Mouse (Mus musculus) kidney, adult 2 months (tissue): ENCODE results near the gene Preb. TPM values are rescaled to one million over a fixed set of nuclear protein-coding genes. Genes with fewer than 3 reads are reported as not detected.

Experiments used
- DNase-seq: peaks from one replicate; pipeline ENCODE4 v3.0.0; 2021
- H3K27ac ChIP-seq: fragments of 200-500 bp; 2 replicates; pipeline ENCODE4 v1.5.1; 2012; ENCODE audit warnings: low read depth, low read length, control low read depth, inconsistent platforms; ENCODE audit not compliant: insufficient read depth
- H3K27me3 ChIP-seq: fragments of 200-500 bp; replicated peaks from 2 replicates; pipeline ENCODE4 v1.6.1; 2012; ENCODE audit warnings: mild to moderate bottlenecking, moderate library complexity, low read length, inconsistent platforms; ENCODE audit not compliant: control insufficient read depth, insufficient read depth
- H3K36me3 ChIP-seq: fragments of 200-500 bp; 2 replicates; pipeline ENCODE4 v1.6.1; 2012; ENCODE audit warnings: mild to moderate bottlenecking, moderate library complexity, low read length, inconsistent platforms; ENCODE audit not compliant: control insufficient read depth, insufficient read depth
- H3K4me1 ChIP-seq: fragments of 200-500 bp; 2 replicates; pipeline ENCODE4 v1.6.1; 2011; ENCODE audit warnings: low read length; ENCODE audit not compliant: control insufficient read depth, insufficient read depth
- H3K4me3 ChIP-seq: fragments of 200-500 bp; 2 replicates; pipeline ENCODE4 v1.5.1; 2011; ENCODE audit warnings: mild to moderate bottlenecking, low read depth, low read length, control low read depth; ENCODE audit not compliant: insufficient read depth
- CTCF ChIP-seq: fragments of 200-500 bp; conservative IDR thresholded peaks from 2 replicates; pipeline ENCODE4 v1.5.1; 2011; ENCODE audit warnings: low read depth, mild to moderate bottlenecking, control low read depth, low read length, moderate library complexity, mixed read lengths; ENCODE audit not compliant: insufficient read depth, insufficient read length
- POLR2A ChIP-seq: fragments of 200-500 bp; IDR thresholded peaks from one replicate; pipeline ENCODE4 v1.6.1; 2011; ENCODE audit warnings: low read depth, low read length, control low read depth
- WGBS: fragments of 180-500 bp; shearing (Covaris S2); methylation state at CpG from one replicate; pipeline ENCODE4 v1.1.7; 2018; 5-methylcytosine and 5-hydroxymethylcytosine counted together
- polyA plus RNA-seq: library from polyadenylated mRNA; depleted of rRNA; stranded (reverse); fragments of >200 nt; gene quantifications from 2 replicates; pipeline ENCODE4 v1.2.3, GENCODE M21; 2012

Preb gene
- polyA plus RNA-seq, 1 experiment: 346 TPM

GRCm38 (mm10) chr5:30994910-30995635, 34.9 kb upstream of the Preb start:
- WGBS: 54% methylated on average over 11 of the region's 11 CpGs
- H3K36me3 ChIP-seq: no peaks in the 10 kb centered on the region
- DNase-seq: no peak
- H3K4me3 ChIP-seq: no peak overlapping the region
- no peak overlapping the region for H3K27ac ChIP-seq
- H3K4me1 ChIP-seq: peaks cover 2% of the 10 kb centered on the region; the same call in 1 of the 2 replicates
- TF ChIP-seq CTCF (no peak), POLR2A (no peak)
- no peaks in the 10 kb centered on the region for H3K27me3 ChIP-seq

- no peak for DNase-seq
- Histone ChIP-seq H3K4me3 (no peak overlapping the region), H3K4me1 (peaks cover 2% of the 10 kb centered on the region; the same call in 1 of the 2 replicates), H3K27me3 (no peaks in the 10 kb centered on the region), H3K27ac (no peak overlapping the region), H3K36me3 (no peaks in the 10 kb centered on the region)
- TF ChIP-seq CTCF (no peak), POLR2A (no peak)
- 81% methylated on average over 3 of the region's 3 CpGs for WGBS
These were observed 33.9 kb upstream of the Preb start for GRCm38 (mm10) chr5:30994074-30994473.

GRCm38 (mm10) chr5:30992980-30993676, 33.0 kb upstream of the Preb start:
- 85% methylated on average over 5 of the region's 5 CpGs for WGBS
- Histone ChIP-seq H3K27ac (no peak overlapping the region), H3K4me1 (peaks cover 2% of the 10 kb centered on the region; the same call in 1 of the 2 replicates), H3K36me3 (no peaks in the 10 kb centered on the region), H3K4me3 (no peak overlapping the region), H3K27me3 (no peaks in the 10 kb centered on the region)
- no peak for TF ChIP-seq POLR2A
- no peak for TF ChIP-seq CTCF
- no peak for DNase-seq

GRCm38 (mm10) chr5:30982357-30982756, 22.2 kb upstream of the Preb start:
- WGBS: 17% methylated on average over 2 of the region's 2 CpGs

GRCm38 (mm10) chr5:30974870-30975656, 14.9 kb upstream of the Preb start:
- WGBS: 53% methylated on average over 9 of the region's 9 CpGs
- H3K4me3 ChIP-seq: no peak overlapping the region
- TF ChIP-seq CTCF: no peak
- TF ChIP-seq POLR2A: no peak
- peak; percentile 47 for DNase-seq
- H3K4me1 ChIP-seq: no peaks in the 10 kb centered on the region
- no peaks in the 10 kb centered on the region for H3K27me3 ChIP-seq
- peak overlapping the region; percentile 16; the same call in 1 of the 2 replicates for H3K27ac ChIP-seq
- no peaks in the 10 kb centered on the region for H3K36me3 ChIP-seq

More at GRCm38 (mm10) chr5:30982357-30982756, 22.2 kb upstream of the Preb start:
- Histone ChIP-seq H3K27me3 (no peaks in the 10 kb centered on the region), H3K27ac (no peak overlapping the region), H3K4me3 (no peak overlapping the region), H3K36me3 (no peaks in the 10 kb centered on the region), H3K4me1 (no peaks in the 10 kb centered on the region)
- no peak for TF ChIP-seq POLR2A
- TF ChIP-seq CTCF: peak; percentile 53
- peak; percentile 40 for DNase-seq

GRCm38 (mm10) chr5:30969440-30969839, 9.3 kb upstream of the Preb start:
- Histone ChIP-seq H3K27me3 (no peaks in the 10 kb centered on the region), H3K27ac (no peak overlapping the region), H3K4me1 (no peaks in the 10 kb centered on the region), H3K4me3 (no peak overlapping the region), H3K36me3 (no peaks in the 10 kb centered on the region)
- TF ChIP-seq POLR2A (no peak), CTCF (no peak)
- 66% methylated on average over 2 of the region's 2 CpGs for WGBS
- DNase-seq: no peak

- Histone ChIP-seq H3K36me3 (no peaks in the 10 kb centered on the region), H3K27me3 (no peaks in the 10 kb centered on the region), H3K4me1 (no peaks in the 10 kb centered on the region), H3K27ac (no peak within 1 kb of the TSS), H3K4me3 (no peak within 1 kb of the TSS)
- no peak for TF ChIP-seq POLR2A
- TF ChIP-seq CTCF: no peak
- no peak for DNase-seq
- WGBS: 53% methylated on average over 8 of the region's 8 CpGs
These were observed 8.3 kb upstream of the Preb start, which contains the start of gene Tcf23 for GRCm38 (mm10) chr5:30968416-30968815. TSS of gene Tcf23 (plus strand) at chr5:30968662.
